Mouse (Mus musculus) thymus, adult 2 months (tissue): ENCODE results near the gene Adamts3. TPM values are rescaled to one million over a fixed set of nuclear protein-coding genes. Genes with fewer than 3 reads are reported as not detected.

Experiments used
- DNase-seq: peaks from one replicate; pipeline ENCODE4 v3.0.0; 2021
- H3K27ac ChIP-seq: fragments of 200-500 bp; 2 replicates; pipeline ENCODE4 v1.5.1; 2012; ENCODE audit warnings: low read length, control low read depth; ENCODE audit not compliant: control insufficient read depth, insufficient read depth
- H3K27me3 ChIP-seq: fragments of 200-500 bp; 2 replicates; pipeline ENCODE4 v1.6.1; 2012; ENCODE audit warnings: mild to moderate bottlenecking, low read length, moderate library complexity, mixed read lengths; ENCODE audit not compliant: control insufficient read depth, insufficient read depth
- H3K36me3 ChIP-seq: fragments of 200-500 bp; 2 replicates; pipeline ENCODE4 v1.6.1; 2012; ENCODE audit warnings: mild to moderate bottlenecking, low read length, moderate library complexity; ENCODE audit not compliant: control insufficient read depth, insufficient read depth
- H3K4me1 ChIP-seq: fragments of 200-500 bp; replicated peaks from 2 replicates; pipeline ENCODE4 v1.6.1; 2012; ENCODE audit warnings: low read length; ENCODE audit not compliant: control insufficient read depth, insufficient read depth
- H3K4me3 ChIP-seq: fragments of 200-500 bp; 2 replicates; pipeline ENCODE4 v1.5.1; 2012; ENCODE audit warnings: mild to moderate bottlenecking, low read length, control low read depth, moderate library complexity; ENCODE audit not compliant: control insufficient read depth, insufficient read depth
- CTCF ChIP-seq: fragments of 200-500 bp; IDR thresholded peaks from 2 replicates; pipeline ENCODE4 v1.5.1; 2012; ENCODE audit warnings: mild to moderate bottlenecking, control low read depth, low read length, moderate library complexity, borderline replicate concordance; ENCODE audit not compliant: control insufficient read depth, poor library complexity, insufficient read depth; ENCODE audit errors: extremely low read depth
- POLR2A ChIP-seq: fragments of 200-500 bp; IDR thresholded peaks from 2 replicates; pipeline ENCODE4 v1.6.1; 2012; ENCODE audit warnings: mild to moderate bottlenecking, low read length, control low read depth, moderate library complexity; ENCODE audit not compliant: control insufficient read depth, poor library complexity, insufficient read depth; ENCODE audit errors: extremely low read depth
- WGBS: fragments of 180-500 bp; shearing (Covaris S2); methylation state at CpG from one replicate; pipeline ENCODE4 v1.1.7; 2018; 5-methylcytosine and 5-hydroxymethylcytosine counted together
- polyA plus RNA-seq: library from polyadenylated mRNA; depleted of rRNA; stranded (reverse); fragments of >200 nt; gene quantifications from 2 replicates; pipeline ENCODE4 v1.2.3, GENCODE M21; 2012

Gene Adamts3
- polyA plus RNA-seq, 1 experiment: 0.69 TPM

GRCm38 (mm10) chr5:89821175-89821574, 62.0 kb downstream of the Adamts3 start:
- H3K4me1 ChIP-seq: no peaks in the 10 kb centered on the region
- WGBS: 66% methylated on average over 1 of the region's 1 CpGs
- no peak overlapping the region for H3K27ac ChIP-seq
- no peak for DNase-seq
- no peaks in the 10 kb centered on the region for H3K27me3 ChIP-seq
- no peak overlapping the region for H3K4me3 ChIP-seq
- no peaks in the 10 kb centered on the region for H3K36me3 ChIP-seq
- TF ChIP-seq CTCF (no peak), POLR2A (no peak)

GRCm38 (mm10) chr5:89819531-89819930, 63.6 kb downstream of the Adamts3 start:
- WGBS: 25% methylated on average over 3 of the region's 3 CpGs
- Histone ChIP-seq H3K4me1 (no peaks in the 10 kb centered on the region), H3K36me3 (no peaks in the 10 kb centered on the region), H3K4me3 (no peak overlapping the region), H3K27ac (no peak overlapping the region), H3K27me3 (no peaks in the 10 kb centered on the region)
- TF ChIP-seq CTCF (no peak), POLR2A (no peak)
- DNase-seq: peak; percentile 8

- Histone ChIP-seq H3K27me3 (no peaks in the 10 kb centered on the region), H3K4me1 (no peaks in the 10 kb centered on the region), H3K36me3 (no peaks in the 10 kb centered on the region), H3K27ac (no peak overlapping the region), H3K4me3 (no peak overlapping the region)
- TF ChIP-seq CTCF: no peak
- TF ChIP-seq POLR2A: no peak
- no peak for DNase-seq
- 87% methylated on average over 6 of the region's 6 CpGs for WGBS
Observed at GRCm38 (mm10) chr5:89816610-89817009, 66.5 kb downstream of the Adamts3 start.

DNA sequence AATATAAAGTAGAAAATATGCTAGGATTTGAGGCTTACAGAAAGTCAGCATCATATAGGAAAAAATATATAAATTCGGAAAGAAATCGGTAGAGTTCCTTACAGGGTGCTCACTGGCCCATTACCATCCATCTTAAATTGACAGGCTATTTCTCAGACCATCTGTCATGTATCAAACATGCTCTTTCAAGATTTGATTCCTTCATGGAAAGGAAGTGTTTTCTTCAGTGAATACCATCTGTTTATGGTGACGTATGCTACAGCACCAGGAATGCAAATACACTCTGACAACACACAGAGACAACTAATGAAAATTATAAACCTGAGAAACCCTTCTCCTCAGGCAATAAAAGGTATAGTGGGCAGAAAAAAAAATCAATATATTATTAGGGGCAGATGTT, 68.6 kb downstream of the Adamts3 start:
- Histone ChIP-seq H3K4me1 (no peaks in the 10 kb centered on the region), H3K36me3 (no peaks in the 10 kb centered on the region), H3K4me3 (no peak overlapping the region), H3K27me3 (no peaks in the 10 kb centered on the region), H3K27ac (no peak overlapping the region)
- DNase-seq: no peak
- 98% methylated on average over 3 of the region's 3 CpGs for WGBS
- no peak for TF ChIP-seq POLR2A
- no peak for TF ChIP-seq CTCF

- Histone ChIP-seq H3K27ac (no peak overlapping the region), H3K36me3 (no peaks in the 10 kb centered on the region), H3K27me3 (no peaks in the 10 kb centered on the region), H3K4me1 (no peaks in the 10 kb centered on the region), H3K4me3 (no peak overlapping the region)
- TF ChIP-seq POLR2A (no peak), CTCF (no peak)
- no peak for DNase-seq
- 93% methylated on average over 5 of the region's 5 CpGs for WGBS
Observed at GRCm38 (mm10) chr5:89800181-89800816, 82.8 kb downstream of the Adamts3 start.

GRCm38 (mm10) chr5:89793706-89794105, 89.4 kb downstream of the Adamts3 start:
- no peaks in the 10 kb centered on the region for H3K4me1 ChIP-seq
- H3K27me3 ChIP-seq: no peaks in the 10 kb centered on the region
- no peak for TF ChIP-seq POLR2A
- TF ChIP-seq CTCF: no peak
- DNase-seq: no peak
- H3K4me3 ChIP-seq: no peak overlapping the region
- H3K36me3 ChIP-seq: no peaks in the 10 kb centered on the region
- 87% methylated on average over 3 of the region's 3 CpGs for WGBS
- H3K27ac ChIP-seq: no peak overlapping the region

- no peak overlapping the region for H3K27ac ChIP-seq
- H3K4me1 ChIP-seq: no peaks in the 10 kb centered on the region
- 98% methylated on average over 5 of the region's 5 CpGs for WGBS
- H3K4me3 ChIP-seq: no peak overlapping the region
- no peaks in the 10 kb centered on the region for H3K36me3 ChIP-seq
- no peaks in the 10 kb centered on the region for H3K27me3 ChIP-seq
- TF ChIP-seq POLR2A (no peak), CTCF (no peak)
- DNase-seq: no peak
Observed at GRCm38 (mm10) chr5:89784635-89785034, 98.5 kb downstream of the Adamts3 start.
